Mouse (Mus musculus) embryo, embryonic 10 days (tissue): ENCODE results near the gene Acvr2a.

Experiments
- DNase-seq: peaks from one replicate; pipeline ENCODE4 v3.0.0-alpha.2; 2015; ENCODE audit warnings: low spot score

Acvr2a gene

GRCm38 (mm10) chr2:48868199-48868913 is 54.4 kb downstream of the Acvr2a start:
- DNase-seq: no peak

GRCm38 (mm10) chr2:48885945-48886344 is 72.0 kb downstream of the Acvr2a start:
- peak; percentile 77 for DNase-seq

GRCm38 (mm10) chr2:48895186-48895585 is 81.3 kb downstream of the Acvr2a start:
- no peak for DNase-seq

GRCm38 (mm10) chr2:48908866-48909265 is 95.0 kb downstream of the Acvr2a start:
- DNase-seq: peak; percentile 34

GRCm38 (mm10) chr2:48914185-48914584 is 100.3 kb downstream of the Acvr2a start:
- DNase-seq: no peak

- DNase-seq: no peak
These were observed 101.9 kb downstream of the Acvr2a start for GRCm38 (mm10) chr2:48915832-48916231.

- DNase-seq: no peak
These were observed 121.1 kb downstream of the Acvr2a start for GRCm38 (mm10) chr2:48935058-48935457.

GRCm38 (mm10) chr2:48947761-48948160 is 133.9 kb downstream of the Acvr2a start:
- DNase-seq: no peak

GRCm38 (mm10) chr2:48948841-48949584 is 135.1 kb downstream of the Acvr2a start, which contains the start of gene Mbd5:
Gene Mbd5 (plus strand): TSS chr2:48949508.
- DNase-seq: peak; percentile 96

- peak; percentile 61 for DNase-seq
These were observed 135.9 kb downstream of the Acvr2a start for GRCm38 (mm10) chr2:48949743-48950251.

- no peak for DNase-seq
These were observed 136.2 kb downstream of the Acvr2a start, which contains the start of gene Orc4 for GRCm38 (mm10) chr2:48950252-48950315. Gene Orc4 (minus strand): TSS chr2:48950277.

GRCm38 (mm10) chr2:48950316-48950880 is 136.5 kb downstream of the Acvr2a start:
- peak; percentile 5 for DNase-seq
